25 mouse cellular contexts compared by ENCODE assay signal in the genomic region with DNA sequence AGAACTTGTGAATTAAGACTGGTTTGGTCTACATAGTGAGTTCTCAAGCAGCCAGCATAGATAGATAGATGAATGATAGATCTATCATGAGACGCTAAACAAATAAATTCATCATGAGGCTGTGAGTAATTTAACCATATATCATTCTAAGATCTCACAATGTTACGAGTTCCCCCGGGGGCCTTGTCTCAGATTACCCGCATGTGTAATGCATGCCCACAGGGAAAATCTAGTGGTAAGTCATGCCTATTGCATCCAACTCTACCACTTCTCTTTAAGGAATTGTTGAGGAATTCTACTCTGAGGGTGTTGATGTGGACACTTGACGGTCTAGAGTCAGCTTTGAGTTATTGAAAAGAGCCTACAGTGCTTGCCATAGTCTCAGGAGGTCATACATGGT.
"Had no signal": no experiment of that assay in that cellular context is flagged by ENCODE, and none has a peak within 500 bp of the region (broad histone marks: within the 10 kb centered on the region; RNA-seq: fewer than 3 reads in every experiment).

No protein-coding gene starts in this region.

- H3K9ac ChIP-seq: heart, embryonic 13.5 days; heart, embryonic 15.5 days; hindbrain, embryonic 12.5 days; hindbrain, embryonic 14.5 days; intestine, embryonic 15.5 days; limb, embryonic 12.5 days; liver, embryonic 13.5 days; liver, embryonic 15.5 days had no signal

- H3K9me3 ChIP-seq: heart, embryonic 13.5 days; heart, embryonic 15.5 days; hindbrain, embryonic 10.5 days; hindbrain, embryonic 12.5 days; intestine, embryonic 15.5 days; limb, embryonic 10.5 days; limb, embryonic 12.5 days; liver, embryonic 13.5 days; liver, embryonic 15.5 days had no signal

- DNase-seq: gastrocnemius, postnatal 14 days; heart, adult 2 months; heart, postnatal 4 days; kidney, adult 18-20 months; kidney, adult 8-10 months; kidney, postnatal 10 days; kidney, postnatal 25 days; kidney, postnatal 4 days; liver; liver, embryonic 13.5 days had no signal

- H3K4me2 ChIP-seq: heart, embryonic 13.5 days; heart, embryonic 15.5 days; hindbrain, embryonic 12.5 days; hindbrain, embryonic 14.5 days; intestine, embryonic 15.5 days; limb, embryonic 12.5 days; liver, embryonic 11.5 days; liver, embryonic 13.5 days; liver, embryonic 15.5 days had no signal

- H3K27me3 ChIP-seq: heart, embryonic 13.5 days; heart, embryonic 15.5 days; hindbrain, embryonic 12.5 days; intestine, embryonic 15.5 days; limb, embryonic 12.5 days; liver, embryonic 13.5 days; liver, embryonic 15.5 days had no signal

- H3K4me3 ChIP-seq: heart, adult 2 months; heart, embryonic 13.5 days; heart, embryonic 15.5 days; hindbrain, embryonic 10.5 days; hindbrain, embryonic 12.5 days; intestine, embryonic 15.5 days; layer of hippocampus, adult 2 months; left cerebral cortex, adult 2 months; limb, embryonic 10.5 days; limb, embryonic 12.5 days; liver, embryonic 13.5 days; liver, embryonic 15.5 days had no signal

- H3K27ac ChIP-seq: heart, adult 2 months; heart, embryonic 13.5 days; heart, embryonic 15.5 days; hindbrain, embryonic 10.5 days; hindbrain, embryonic 14.5 days; intestine, embryonic 15.5 days; left cerebral cortex, adult 2 months; limb, embryonic 10.5 days; limb, embryonic 12.5 days; liver, embryonic 15.5 days had no signal

- ATAC-seq: hindbrain, embryonic 16.5 days; inflammation-experienced regulatory T-cells, adult 6 months; intestine, embryonic 15.5 days; intestine, postnatal 0 days had no signal

- H3K4me1 ChIP-seq: intestine, embryonic 15.5 days; limb, embryonic 10.5 days; limb, embryonic 12.5 days had no signal
